Mouse (Mus musculus) midbrain, postnatal 0 days (tissue): ENCODE results near the gene Ankrd11. TPM values are rescaled to one million over a fixed set of nuclear protein-coding genes. Genes with fewer than 3 reads are reported as not detected.

ENCODE experiments used
- ATAC-seq: fragments of 200-750 bp; cut with Nextera tagmentation; 2 replicates; pipeline ENCODE4 v1.8.0; 2017; ENCODE audit warnings: moderate number of reproducible peaks, mild to moderate bottlenecking, moderate TSS enrichment, moderate library complexity; ENCODE audit not compliant: low FRiP score
- DNase-seq: peaks from one replicate; pipeline ENCODE4 v3.0.0-alpha.2; 2015; ENCODE audit warnings: low spot score
- H3K27ac ChIP-seq: fragments of 300-500 bp; sonication (generic); 2 replicates; pipeline ENCODE4 v1.5.1; 2014; ENCODE audit warnings: low read depth, mild to moderate bottlenecking, low read length, mixed read lengths
- H3K27me3 ChIP-seq: fragments of 300-500 bp; sonication (generic); 2 replicates; pipeline ENCODE4 v1.6.1; 2014; ENCODE audit warnings: low read length, control low read depth, mixed read lengths; ENCODE audit not compliant: insufficient read depth
- H3K36me3 ChIP-seq: fragments of 300-500 bp; sonication (generic); 2 replicates; pipeline ENCODE4 v1.6.1; 2014; ENCODE audit warnings: low read length, control low read depth, mixed read lengths; ENCODE audit not compliant: insufficient read depth
- H3K4me1 ChIP-seq: fragments of 300-500 bp; sonication (generic); 2 replicates; pipeline ENCODE4 v1.6.1; 2014; ENCODE audit warnings: mild to moderate bottlenecking, control low read depth, antibody characterized with exemption, low read length, mixed read lengths; ENCODE audit not compliant: insufficient read depth
- H3K4me2 ChIP-seq: fragments of 300-500 bp; sonication (generic); 2 replicates; pipeline ENCODE4 v1.6.1; 2014; ENCODE audit warnings: low read depth, mild to moderate bottlenecking, low read length, mixed read lengths; ENCODE audit not compliant: poor library complexity, severe bottlenecking
- H3K4me3 ChIP-seq: fragments of 300-500 bp; sonication (generic); 2 replicates; pipeline ENCODE4 v1.5.1; 2014; ENCODE audit warnings: low read depth, mild to moderate bottlenecking, low read length, moderate library complexity
- H3K9ac ChIP-seq: fragments of 300-500 bp; sonication (generic); replicated peaks from 2 replicates; pipeline ENCODE4 v1.6.1; 2014; ENCODE audit warnings: mild to moderate bottlenecking, low read length, moderate library complexity, mixed read lengths; ENCODE audit not compliant: poor library complexity, severe bottlenecking
- H3K9me3 ChIP-seq: fragments of 300-500 bp; sonication (generic); 2 replicates; pipeline ENCODE4 v1.6.1; 2016; ENCODE audit warnings: low read length, control low read depth
- CTCF ChIP-seq: IDR thresholded peaks from 2 replicates; pipeline ENCODE4 v1.5.1; 2016; ENCODE audit warnings: antibody characterized with exemption, mild to moderate bottlenecking
- WGBS: fragments of 180-500 bp; shearing (Covaris S2); extraction: QIAGEN DNeasy Blood & Tissue Kit; methylation state at CpG from one replicate; pipeline ENCODE4 v1.1.7; 2014; 5-methylcytosine and 5-hydroxymethylcytosine counted together
- polyA plus RNA-seq: library from polyadenylated mRNA; unstranded; fragments of >200 nt; fragmentation: Nextera tagmentation; extraction: Ambion mirVana; gene quantifications from 2 replicates; pipeline ENCODE4 v1.2.1, GENCODE M21; 2015
- total RNA-seq: library from RNA; depleted of rRNA; stranded (reverse); fragments of >200 nt; gene quantifications from 2 replicates; pipeline ENCODE4 v1.2.3, GENCODE M21; 2014

Ankrd11 gene
- total and polyA plus RNA-seq, 2 experiments from 2014 or later, result 78.7 to 98.3 TPM

GRCm38 (mm10) chr8:122893451-122893850, 148.6 kb downstream of the Ankrd11 start:
- Histone ChIP-seq H3K9ac (no peak overlapping the region), H3K4me1 (no peaks in the 10 kb centered on the region), H3K4me3 (no peak overlapping the region), H3K27ac (no peak overlapping the region), H3K36me3 (peaks cover 89% of the 10 kb centered on the region), H3K4me2 (no peak overlapping the region), H3K9me3 (no peaks in the 10 kb centered on the region), H3K27me3 (no peaks in the 10 kb centered on the region)
- DNase-seq, result no peak
- no peak for TF ChIP-seq CTCF
- no peak for ATAC-seq
- WGBS, result 94% methylated on average over 12 of the region's 12 CpGs

- ATAC-seq (no peak), DNase-seq (no peak)
- peak; percentile 52 for TF ChIP-seq CTCF
- Histone ChIP-seq H3K4me1 (no peaks in the 10 kb centered on the region), H3K4me2 (no peak overlapping the region), H3K9ac (no peak overlapping the region), H3K27ac (no peak overlapping the region), H3K27me3 (no peaks in the 10 kb centered on the region), H3K4me3 (no peak overlapping the region), H3K36me3 (peaks cover 94% of the 10 kb centered on the region), H3K9me3 (no peaks in the 10 kb centered on the region)
- WGBS, result 91% methylated on average over 12 of the region's 12 CpGs
Observed at GRCm38 (mm10) chr8:122891440-122891839, 150.6 kb downstream of the Ankrd11 start.

- whole genome bisulfite sequencing, result 87% methylated on average over 10 of the region's 10 CpGs
- TF ChIP-seq CTCF, result no peak
- ATAC-seq, result no peak
- Histone ChIP-seq H3K4me3 (no peak overlapping the region), H3K4me2 (no peak overlapping the region), H3K27me3 (no peaks in the 10 kb centered on the region), H3K9ac (no peak overlapping the region), H3K27ac (no peak overlapping the region), H3K9me3 (no peaks in the 10 kb centered on the region), H3K4me1 (no peaks in the 10 kb centered on the region), H3K36me3 (peaks cover 66% of the 10 kb centered on the region)
- no peak for DNase-seq
Observed at GRCm38 (mm10) chr8:122883671-122884070, 158.4 kb downstream of the Ankrd11 start.

- no peak overlapping the region for H3K4me3 ChIP-seq
- DNase-seq (no peak), ATAC-seq (no peak)
- no peak overlapping the region for H3K27ac ChIP-seq
- no peak overlapping the region for H3K4me2 ChIP-seq
- 73% methylated on average over 3 of the region's 3 CpGs for WGBS
- no peaks in the 10 kb centered on the region for H3K4me1 ChIP-seq
- no peaks in the 10 kb centered on the region for H3K9me3 ChIP-seq
- no peaks in the 10 kb centered on the region for H3K27me3 ChIP-seq
- no peak overlapping the region for H3K9ac ChIP-seq
- no peak for TF ChIP-seq CTCF
- peaks cover 33% of the 10 kb centered on the region for H3K36me3 ChIP-seq
Observed at GRCm38 (mm10) chr8:122880302-122880701, 161.8 kb downstream of the Ankrd11 start.

GRCm38 (mm10) chr8:122878231-122878630, 163.8 kb downstream of the Ankrd11 start:
- TF ChIP-seq CTCF, result no peak
- Histone ChIP-seq H3K4me2 (no peak overlapping the region), H3K36me3 (peaks cover 13% of the 10 kb centered on the region), H3K9ac (no peak overlapping the region), H3K27me3 (no peaks in the 10 kb centered on the region), H3K27ac (no peak overlapping the region), H3K4me3 (no peak overlapping the region), H3K4me1 (no peaks in the 10 kb centered on the region), H3K9me3 (no peaks in the 10 kb centered on the region)
- 96% methylated on average over 3 of the region's 3 CpGs for WGBS
- DNase-seq (no peak), ATAC-seq (no peak)

- ATAC-seq (no peak), DNase-seq (no peak)
- no peaks in the 10 kb centered on the region for H3K27me3 ChIP-seq
- H3K4me1 ChIP-seq, result no peaks in the 10 kb centered on the region
- no peaks in the 10 kb centered on the region for H3K36me3 ChIP-seq
- no peak for TF ChIP-seq CTCF
- 76% methylated on average over 5 of the region's 5 CpGs for WGBS
- no peak overlapping the region for H3K9ac ChIP-seq
- no peak overlapping the region for H3K4me3 ChIP-seq
- no peaks in the 10 kb centered on the region for H3K9me3 ChIP-seq
- no peak overlapping the region for H3K4me2 ChIP-seq
- H3K27ac ChIP-seq, result no peak overlapping the region
Observed at GRCm38 (mm10) chr8:122875186-122875585, 166.9 kb downstream of the Ankrd11 start.
